Mouse (Mus musculus) urinary bladder, postnatal 25 days (tissue): ENCODE data around the gene Ube2u.
A peak's percentile ranks its signal among the peaks of the same experiment; 100 is the strongest.

Source experiments
- DNase-seq: peaks from one replicate; pipeline ENCODE4 v3.0.0; 2022; ENCODE audit warnings: low spot score

Ube2u gene

DNA sequence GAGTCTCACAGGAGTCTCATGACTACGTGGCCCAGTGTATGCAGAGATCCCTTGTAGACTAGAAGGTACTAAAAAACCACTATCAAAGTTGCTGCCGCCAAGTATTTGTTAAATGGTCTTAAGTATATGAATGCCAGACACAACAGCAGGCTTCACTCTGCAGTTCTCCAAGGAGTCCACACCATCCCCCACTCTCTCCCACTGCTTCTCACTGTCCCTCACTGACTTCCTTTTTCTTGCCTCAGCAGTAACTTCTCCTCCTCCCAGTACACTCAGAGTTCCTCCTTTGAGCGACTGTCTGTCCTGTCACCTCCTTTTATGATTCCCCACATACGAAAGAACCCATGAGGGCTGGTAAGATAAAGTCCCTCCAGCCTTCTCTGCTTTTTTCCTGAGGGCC is 69.3 kb downstream of the Ube2u start:
- no peak for DNase-seq

DNA sequence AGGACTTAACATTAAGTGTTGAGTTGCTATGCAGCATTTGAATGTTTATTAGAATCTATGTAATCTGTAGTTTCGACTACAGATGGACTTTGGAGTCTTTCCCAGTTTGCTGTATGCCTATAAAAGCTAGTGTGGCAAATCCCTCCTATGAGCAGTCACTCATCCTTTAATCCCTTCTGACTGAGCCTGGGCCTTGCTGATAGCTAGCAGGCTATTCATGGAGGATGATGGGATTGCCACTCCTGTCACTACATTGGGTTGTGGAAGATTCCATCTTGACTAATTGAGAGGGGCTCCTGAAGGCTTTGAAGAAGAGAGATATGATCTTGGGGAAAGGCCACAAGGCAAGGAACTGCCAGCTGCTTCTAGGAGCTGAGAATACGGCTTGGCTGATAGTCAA is 74.6 kb downstream of the Ube2u start:
- no peak for DNase-seq

DNA sequence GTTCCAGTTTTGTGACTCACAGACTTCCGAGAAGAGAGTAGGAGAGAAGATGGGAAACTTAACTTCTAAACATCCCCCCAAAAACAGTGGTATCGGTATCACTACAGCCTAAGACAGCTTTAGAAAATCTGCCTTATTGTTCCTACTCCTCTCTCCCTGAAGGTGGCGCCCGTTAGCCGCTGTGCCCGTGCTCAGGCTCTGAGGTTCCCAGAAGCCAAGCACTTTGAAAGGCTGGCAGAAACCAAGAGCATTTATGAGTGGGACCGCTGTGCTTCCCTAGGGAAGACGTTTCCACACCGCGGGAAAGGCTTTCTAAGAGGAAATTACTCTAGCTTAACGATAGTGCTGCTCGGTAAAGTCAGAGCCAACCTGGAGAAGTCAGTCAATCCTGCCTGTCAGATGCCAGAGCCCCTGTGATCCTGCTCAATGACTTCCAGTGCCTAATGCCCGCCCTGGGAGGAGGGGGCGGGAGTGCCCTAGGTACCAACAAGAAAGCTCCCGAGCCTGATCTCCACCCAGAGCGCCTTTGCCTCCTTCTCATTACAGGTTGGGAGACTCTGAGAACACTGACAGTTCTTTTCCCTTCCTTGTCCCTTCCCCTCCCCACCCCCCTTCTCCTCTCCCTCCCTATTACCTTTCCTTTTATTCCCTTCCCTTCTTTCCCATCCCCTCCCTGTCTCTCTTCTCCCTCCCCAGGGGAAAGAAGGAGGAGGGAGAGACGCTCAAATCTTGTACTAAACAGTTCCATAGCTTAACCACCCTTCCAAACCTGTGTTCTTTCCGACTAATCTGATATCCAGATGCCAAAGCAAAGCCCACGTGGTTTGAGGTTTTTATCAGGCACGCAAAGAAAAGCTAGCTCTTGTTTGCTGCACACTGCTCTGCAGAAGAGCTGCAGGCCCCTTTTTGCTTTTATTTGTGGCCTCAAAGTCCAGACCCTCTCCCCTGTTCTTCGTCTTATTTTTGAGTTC is 109.9 kb downstream of the Ube2u start:
- DNase-seq: peak; percentile 70

DNA sequence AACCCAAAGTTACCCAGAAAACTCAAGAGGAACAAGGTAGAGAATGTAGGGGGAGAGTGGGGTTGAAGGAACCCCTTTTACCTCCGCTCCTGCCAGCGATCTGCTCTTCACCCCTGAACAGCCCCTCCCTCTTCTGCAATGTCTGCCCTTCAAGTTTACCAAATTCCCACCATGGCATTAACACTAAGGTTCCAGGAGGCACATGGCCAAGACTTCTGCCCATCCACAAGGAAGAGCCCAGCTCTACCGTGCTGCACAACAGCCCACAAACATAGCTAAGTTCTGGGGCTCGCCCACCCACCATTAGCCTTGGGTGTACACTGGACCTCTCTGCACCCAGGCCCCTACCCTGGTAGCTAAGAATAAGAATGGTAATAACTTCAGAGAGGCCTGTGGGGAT is 117.1 kb downstream of the Ube2u start:
- DNase-seq: no peak

DNA sequence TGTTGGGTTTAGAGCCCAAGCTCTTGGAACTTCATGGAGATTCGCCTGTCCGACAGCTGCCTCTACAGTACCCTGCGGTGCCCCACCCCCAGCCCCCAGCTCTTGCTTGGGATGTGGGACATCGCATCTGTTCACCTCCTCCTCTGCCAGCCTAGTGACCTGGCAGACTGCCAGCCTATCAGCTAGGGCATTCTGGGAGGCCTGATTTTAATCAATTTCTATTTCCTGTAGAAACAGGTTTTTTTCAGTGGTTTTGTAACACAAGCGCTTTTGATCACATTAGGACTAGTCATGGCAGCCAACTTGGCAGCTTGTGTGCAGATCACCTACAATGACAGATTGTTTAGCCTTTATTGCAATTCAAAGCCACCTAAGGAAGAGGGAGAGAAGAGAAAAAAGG is 118.0 kb downstream of the Ube2u start:
- peak; percentile 5 for DNase-seq

DNA sequence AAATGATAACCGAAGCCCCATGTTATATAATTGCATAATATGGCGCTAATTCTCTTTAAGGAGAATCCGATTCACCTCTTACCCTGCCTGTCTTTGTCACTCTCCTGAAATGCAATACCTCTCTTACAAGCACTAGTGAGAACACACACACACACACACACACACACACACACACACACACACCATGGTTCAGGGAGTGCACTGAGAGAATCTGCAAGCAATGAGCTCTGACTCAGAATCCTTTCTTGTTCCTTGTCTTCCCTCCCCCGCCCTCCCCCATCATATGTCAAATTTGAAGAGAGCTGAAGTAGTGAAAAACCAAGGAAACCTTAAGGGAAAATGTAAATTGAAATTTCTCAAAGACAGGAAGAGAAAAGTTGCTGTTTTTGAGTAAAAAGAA is 118.4 kb downstream of the Ube2u start:
- no peak for DNase-seq
